Mouse (Mus musculus) skeletal muscle tissue, adult 2 months (tissue): Measurements from ENCODE around the gene Prnp.

Source experiments
- DNase-seq: peaks from one replicate; pipeline ENCODE4 v3.0.0-alpha.2; 2012; ENCODE audit warnings: low read depth, low spot score

Prnp gene

GRCm38 (mm10) chr2:131949767-131950597 lies 40.3 kb downstream of the Prnp start:
- DNase-seq: no peak

DNA sequence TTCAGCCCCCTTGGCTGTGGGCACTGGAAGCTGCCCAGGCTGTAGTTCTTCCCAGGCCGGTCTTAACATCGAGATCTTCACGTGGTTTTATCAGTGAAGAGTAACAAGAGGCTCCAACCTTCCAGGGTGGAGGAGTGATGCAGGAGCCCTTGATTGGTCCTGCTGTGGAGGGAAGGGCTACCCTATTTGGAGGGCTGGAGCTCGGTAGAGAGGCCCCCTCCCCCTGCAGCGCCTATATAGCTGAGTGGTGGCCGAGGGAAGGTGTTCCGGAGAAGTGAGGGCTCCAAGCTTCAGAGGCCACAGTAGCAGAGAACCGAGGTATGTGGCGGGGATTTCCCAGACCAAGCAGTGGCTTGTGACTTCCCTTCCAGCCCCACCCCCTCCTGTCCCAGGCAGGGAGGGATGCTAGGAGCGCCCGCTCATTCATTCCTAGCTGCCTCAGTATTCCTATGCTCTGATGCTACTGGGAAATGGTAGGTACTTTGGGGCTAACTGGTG lies 40.9 kb downstream of the Prnp start, which contains the start of gene Prnd:
Gene Prnd (plus strand): TSS at position 264 of the 498 bp plus-strand sequence.
- no peak for DNase-seq

DNA sequence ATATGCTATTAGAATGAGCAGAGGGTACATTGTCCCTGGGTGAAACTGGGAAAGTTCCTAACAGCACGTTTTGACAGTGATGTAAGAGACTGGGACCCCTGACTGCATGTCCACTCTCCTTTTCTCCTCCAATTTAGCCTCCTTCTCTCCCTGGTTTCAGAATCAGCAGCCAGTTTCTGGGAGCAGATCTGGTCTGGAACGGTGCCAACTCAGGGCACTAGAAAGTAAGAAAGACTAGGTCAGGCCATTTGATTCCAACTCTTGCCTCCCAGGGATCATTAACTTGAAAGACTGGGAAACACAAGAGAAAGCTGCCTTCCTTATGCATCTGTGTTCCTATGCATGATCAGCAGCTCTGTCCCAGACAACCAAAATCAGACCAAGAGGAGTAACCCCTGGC lies 42.7 kb downstream of the Prnp start:
- no peak for DNase-seq

DNA sequence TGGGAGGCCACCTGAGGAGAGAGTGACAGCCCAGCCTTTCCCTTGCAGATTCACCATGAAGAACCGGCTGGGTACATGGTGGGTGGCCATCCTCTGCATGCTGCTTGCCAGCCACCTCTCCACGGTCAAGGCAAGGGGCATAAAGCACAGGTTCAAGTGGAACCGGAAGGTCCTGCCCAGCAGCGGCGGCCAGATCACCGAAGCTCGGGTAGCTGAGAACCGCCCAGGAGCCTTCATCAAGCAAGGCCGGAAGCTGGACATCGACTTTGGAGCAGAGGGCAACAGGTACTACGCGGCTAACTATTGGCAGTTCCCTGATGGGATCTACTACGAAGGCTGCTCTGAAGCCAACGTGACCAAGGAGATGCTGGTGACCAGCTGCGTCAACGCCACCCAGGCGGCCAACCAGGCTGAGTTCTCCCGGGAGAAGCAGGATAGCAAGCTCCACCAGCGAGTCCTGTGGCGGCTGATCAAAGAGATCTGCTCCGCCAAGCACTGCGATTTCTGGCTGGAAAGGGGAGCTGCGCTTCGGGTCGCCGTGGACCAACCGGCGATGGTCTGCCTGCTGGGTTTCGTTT lies 43.3 kb downstream of the Prnp start:
- no peak for DNase-seq

DNA sequence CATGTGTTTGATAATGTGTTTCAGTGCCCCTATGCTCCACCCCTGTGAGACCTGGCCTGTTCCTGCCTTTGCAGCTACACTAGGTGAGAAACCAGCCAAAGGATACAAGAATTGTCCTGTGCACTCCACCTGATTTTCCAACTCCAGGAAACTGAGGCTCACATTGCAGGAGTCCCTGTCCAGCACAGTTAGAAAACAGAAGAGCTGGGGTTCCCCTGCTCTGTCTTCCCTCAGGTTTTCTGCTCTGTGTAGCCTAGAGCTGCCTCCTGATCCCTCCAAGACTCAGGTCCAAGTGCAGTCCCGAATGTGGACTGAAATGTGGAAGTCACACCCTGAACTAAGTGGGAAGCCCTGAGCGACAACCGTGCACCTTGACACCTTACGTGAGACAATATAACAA lies 44.0 kb downstream of the Prnp start:
- DNase-seq: no peak

GRCm38 (mm10) chr2:131954835-131955234 lies 45.1 kb downstream of the Prnp start:
- no peak for DNase-seq

DNA sequence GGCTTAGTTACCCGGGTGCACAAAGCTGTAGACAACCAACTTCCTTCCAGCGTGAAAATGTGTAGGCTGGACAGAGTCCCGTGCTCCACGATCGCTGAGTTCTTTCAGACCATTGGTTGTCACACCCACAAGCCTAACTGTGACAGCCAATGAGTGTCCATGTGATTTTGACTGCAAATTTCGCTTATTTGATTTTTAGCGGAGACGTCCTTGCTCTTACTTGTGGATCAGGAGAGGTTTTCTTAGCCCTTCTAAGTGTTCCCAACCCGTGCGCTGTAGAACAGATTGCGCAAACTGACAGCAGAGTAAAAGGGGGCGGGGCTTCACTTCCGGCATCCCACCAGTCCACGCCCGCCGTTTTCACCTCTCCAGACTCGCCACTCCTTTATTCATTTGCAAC lies 45.5 kb downstream of the Prnp start:
- DNase-seq: no peak

DNA sequence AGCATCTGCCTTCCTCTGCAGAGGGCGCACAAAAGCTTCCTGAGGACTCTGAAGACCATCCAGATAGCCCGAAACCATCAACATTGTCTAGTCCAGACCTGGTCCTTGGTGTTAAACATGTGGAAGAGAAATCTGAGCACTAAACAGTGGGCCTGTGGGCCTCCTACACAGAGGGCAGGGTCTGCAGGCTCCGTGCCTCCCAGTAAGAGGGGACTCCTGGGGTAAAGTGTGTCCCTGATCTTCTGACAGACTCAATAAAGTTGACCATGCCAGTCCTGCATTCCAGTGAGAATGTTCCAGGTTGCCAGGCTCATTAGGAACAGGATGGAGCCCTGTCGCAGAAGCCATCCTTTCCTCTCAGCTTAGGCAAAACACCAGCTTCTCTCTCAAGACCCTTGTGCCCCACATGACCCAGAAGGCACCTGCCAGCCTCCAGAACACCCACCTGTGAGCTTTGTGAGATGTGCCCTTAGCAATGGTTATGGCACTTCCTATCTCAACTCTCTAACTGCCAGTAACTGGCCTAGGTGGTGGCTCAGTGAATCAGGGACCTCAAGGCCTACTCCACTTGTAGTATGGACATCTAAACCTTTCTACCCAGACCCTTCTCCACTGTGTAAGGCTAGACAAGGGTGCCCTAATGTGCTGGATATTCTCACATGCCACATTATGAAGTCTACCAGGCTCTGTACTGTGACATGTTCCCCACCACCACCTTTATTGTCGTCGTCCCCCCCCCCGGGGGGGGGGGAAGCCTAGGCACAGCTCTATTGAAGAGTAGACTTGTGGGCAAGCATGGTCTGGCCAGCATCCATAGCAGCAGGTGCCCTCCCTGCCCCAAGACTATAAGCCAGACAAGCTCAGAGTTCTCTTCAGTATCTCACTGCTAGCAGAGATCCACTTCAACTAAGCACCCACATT lies 46.9 kb downstream of the Prnp start:
- no peak for DNase-seq

DNA sequence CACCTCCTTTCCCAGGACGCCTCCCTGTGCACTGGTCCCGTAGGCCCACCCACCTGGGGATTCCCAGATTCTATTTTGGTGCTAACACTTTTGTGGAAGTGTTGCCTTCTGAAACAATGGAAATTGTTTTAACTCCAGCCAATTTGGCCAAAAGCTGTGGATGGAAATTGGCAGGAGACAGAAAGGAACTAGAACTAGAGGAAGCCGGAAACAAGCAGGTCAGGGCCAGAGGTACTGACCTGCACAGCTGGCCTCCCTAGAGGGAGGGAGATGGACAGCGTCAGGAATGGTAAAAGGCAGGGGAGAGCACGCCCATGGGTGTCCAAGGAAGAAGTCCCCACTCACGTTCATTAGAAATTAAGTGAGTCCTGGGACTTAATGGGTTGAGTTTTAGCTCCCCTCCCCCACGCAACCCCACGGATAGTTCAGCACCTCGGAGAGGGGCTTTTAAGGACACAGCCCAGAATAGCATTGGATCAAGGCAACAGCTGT lies 48.0 kb downstream of the Prnp start:
- DNase-seq: peak; percentile 18

GRCm38 (mm10) chr2:131961671-131962070 lies 51.9 kb downstream of the Prnp start:
- DNase-seq: no peak

- no peak for DNase-seq
Measured at GRCm38 (mm10) chr2:131970597-131970996, 60.9 kb downstream of the Prnp start.

DNA sequence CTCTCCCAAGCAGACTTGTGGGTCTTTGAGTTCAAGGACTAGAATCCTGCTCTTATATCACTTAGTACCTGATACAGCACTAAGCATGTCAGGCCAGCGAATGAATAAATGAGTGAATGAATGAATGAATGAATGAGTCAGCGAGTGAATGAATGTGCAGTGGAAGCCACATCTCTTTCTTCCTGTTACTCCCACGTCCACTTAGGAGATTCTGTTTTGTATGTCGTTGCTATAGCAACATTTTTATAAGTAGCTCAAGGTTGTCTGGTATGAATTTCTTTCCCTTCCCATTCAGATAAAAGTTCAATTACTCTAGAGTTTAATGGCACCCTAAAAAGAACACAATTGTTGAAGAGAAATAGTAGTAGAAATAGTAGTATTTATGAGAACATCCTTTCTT lies 61.4 kb downstream of the Prnp start:
- no peak for DNase-seq

- DNase-seq: no peak
Measured at GRCm38 (mm10) chr2:131976663-131977062, 66.9 kb downstream of the Prnp start.

DNA sequence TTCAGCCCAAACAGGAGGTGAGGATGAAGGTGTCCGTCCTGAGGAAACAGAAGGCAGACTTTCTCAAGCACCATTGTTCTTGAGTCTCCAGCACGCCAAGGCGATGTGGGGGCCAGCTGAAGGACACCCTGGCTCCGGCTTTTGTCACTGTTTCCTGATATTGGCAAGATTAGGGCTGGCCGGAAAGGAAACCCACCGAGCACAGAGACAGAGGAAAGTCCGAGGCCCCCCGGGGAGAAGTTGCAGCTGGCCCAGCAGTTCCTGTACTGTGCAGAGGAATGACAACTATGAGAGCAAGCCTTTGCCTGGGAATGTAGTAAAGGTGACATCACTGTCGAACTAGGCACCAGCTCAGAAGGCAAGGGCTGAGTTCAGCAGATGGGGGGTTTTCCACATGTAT lies 71.1 kb downstream of the Prnp start:
- no peak for DNase-seq

- DNase-seq: peak; percentile 68
Measured at GRCm38 (mm10) chr2:131982546-131983196, 72.9 kb downstream of the Prnp start.

DNA sequence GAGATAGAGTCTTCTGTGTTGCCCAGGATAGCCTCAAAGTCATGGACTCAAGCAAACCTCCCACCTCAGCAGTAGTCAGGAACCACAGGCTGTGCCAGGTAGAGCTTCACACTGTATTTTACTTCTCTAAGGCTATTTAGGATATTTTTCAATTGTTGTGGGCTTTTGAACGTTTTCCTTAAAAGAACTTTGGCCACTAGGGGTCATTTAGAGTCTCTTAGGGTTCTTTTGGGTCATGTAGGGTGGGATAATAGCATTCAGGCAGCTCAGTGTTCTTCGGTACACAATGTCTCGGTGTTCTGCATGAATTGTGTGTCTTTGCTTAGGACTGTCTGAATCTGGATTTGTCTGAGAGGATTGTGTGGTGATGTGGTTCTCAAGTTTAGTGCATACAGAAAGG lies 78.2 kb downstream of the Prnp start:
- DNase-seq: no peak
